Mouse (Mus musculus) neural tube, embryonic 12.5 days (tissue): ENCODE measurements around the gene Gm28102. TPM values are rescaled to one million over a fixed set of nuclear protein-coding genes. Genes with fewer than 3 reads are reported as not detected.
"Not testable (repeated sequence)": the region's sequence is repeated elsewhere in the genome, so short reads cannot be mapped to it uniquely, and the experiment has no call there.

ENCODE experiments used
- ATAC-seq: fragments of 200-750 bp; cut with Nextera tagmentation; 2 replicates; pipeline ENCODE4 v1.8.0; 2017; ENCODE audit warnings: low read depth, mild to moderate bottlenecking, moderate TSS enrichment, moderate library complexity; ENCODE audit not compliant: low FRiP score
- H3K27ac ChIP-seq: fragments of 300-500 bp; sonication (generic); 2 replicates; pipeline ENCODE4 v1.5.1; 2016
- H3K27me3 ChIP-seq: fragments of 300-500 bp; sonication (generic); replicated peaks from 2 replicates; pipeline ENCODE4 v1.6.1; 2016; ENCODE audit warnings: mild to moderate bottlenecking
- H3K36me3 ChIP-seq: fragments of 300-500 bp; sonication (generic); 2 replicates; pipeline ENCODE4 v1.6.1; 2016; ENCODE audit warnings: mild to moderate bottlenecking
- H3K4me1 ChIP-seq: fragments of 300-500 bp; sonication (generic); 2 replicates; pipeline ENCODE4 v1.6.1; 2016
- H3K4me2 ChIP-seq: fragments of 300-500 bp; sonication (generic); replicated peaks from 2 replicates; pipeline ENCODE4 v1.6.1; 2016; ENCODE audit warnings: mild to moderate bottlenecking
- H3K4me3 ChIP-seq: fragments of 300-500 bp; sonication (generic); 2 replicates; pipeline ENCODE4 v1.5.1; 2016
- H3K9ac ChIP-seq: fragments of 300-500 bp; sonication (generic); 2 replicates; pipeline ENCODE4 v1.6.1; 2016; ENCODE audit warnings: mild to moderate bottlenecking
- H3K9me3 ChIP-seq: fragments of 300-500 bp; sonication (generic); 2 replicates; pipeline ENCODE4 v1.6.1; 2016; ENCODE audit warnings: mild to moderate bottlenecking
- WGBS: fragments of 180-500 bp; shearing (Covaris S2); methylation state at CpG from one replicate; pipeline ENCODE4 v1.1.7; 2016; 5-methylcytosine and 5-hydroxymethylcytosine counted together
- polyA plus RNA-seq: library from polyadenylated mRNA; unstranded; fragments of >200 nt; fragmentation: Nextera tagmentation; extraction: Ambion mirVana; gene quantifications from 2 replicates; pipeline ENCODE4 v1.2.1, GENCODE M21; 2016

The Gm28102 gene
- not detected in 2 replicates for polyA plus RNA-seq

GRCm38 (mm10) chrY:88053015-88053414 lies at the start of gene Gm28102:
Gm28102 (plus strand) TSS chrY:88053315.
- not testable (repeated sequence) for H3K4me2 ChIP-seq, H3K4me1 ChIP-seq, H3K36me3 ChIP-seq, H3K27me3 ChIP-seq, H3K9me3 ChIP-seq, H3K27ac ChIP-seq, H3K4me3 ChIP-seq, H3K9ac ChIP-seq, ATAC-seq
- 95% methylated on average over 4 of the region's 7 CpGs for WGBS
